Mouse (Mus musculus): ENCODE results near the gene Sirt3. TPM values are rescaled to one million over a fixed set of nuclear protein-coding genes. Genes with fewer than 3 reads are reported as not detected.

Gene Sirt3
- polyA plus RNA-seq, 1 experiment, result 17.4 TPM

- H3K27me3 ChIP-seq (ENCODE audit: control insufficient read depth, insufficient read depth, insufficient read length), result peaks cover 7% of the 10 kb centered on the region
- H3K79me2 ChIP-seq (ENCODE audit: control insufficient read depth, insufficient read depth), result no peaks in the 10 kb centered on the region
- no peaks in the 10 kb centered on the region for H3K79me3 ChIP-seq (ENCODE audit: low read depth)
- peak overlapping the region; percentile 34 for H3ac ChIP-seq (ENCODE audit: control insufficient read depth, insufficient read length, low read depth)
- no peak overlapping the region for H3K4me3 ChIP-seq (ENCODE audit: insufficient read depth, poor library complexity, severe bottlenecking)
- H3K36me3 ChIP-seq (ENCODE audit: control insufficient read depth, insufficient read depth), result no peaks in the 10 kb centered on the region
- TF ChIP-seq CTCF (IDR thresholded peaks at IDR 0.05; ENCODE audit: control insufficient read depth, insufficient read depth, insufficient read length) (peak; percentile 37), FOSL1 (IDR thresholded peaks at IDR 0.05; ENCODE audit: insufficient read depth, low read length, poor library complexity, severe bottlenecking) (no peak)
Measured at GRCm38 (mm10) chr7:140908634-140909107, 26.6 kb upstream of the Sirt3 start.

- no peak overlapping the region for H3ac ChIP-seq (ENCODE audit: control insufficient read depth, insufficient read length, low read depth)
- no peak overlapping the region for H3K4me3 ChIP-seq (ENCODE audit: insufficient read depth, poor library complexity, severe bottlenecking)
- peaks cover 7% of the 10 kb centered on the region for H3K27me3 ChIP-seq (ENCODE audit: control insufficient read depth, insufficient read depth, insufficient read length)
- H3K79me2 ChIP-seq (ENCODE audit: control insufficient read depth, insufficient read depth), result no peaks in the 10 kb centered on the region
- no peak for TF ChIP-seq MAX (IDR thresholded peaks at IDR 0.05)
- TF ChIP-seq CTCF (IDR thresholded peaks at IDR 0.05; ENCODE audit: control insufficient read depth, insufficient read depth, insufficient read length), result no peak
- H3K79me3 ChIP-seq (ENCODE audit: low read depth), result no peaks in the 10 kb centered on the region
- no peaks in the 10 kb centered on the region for H3K36me3 ChIP-seq (ENCODE audit: control insufficient read depth, insufficient read depth)
Measured at GRCm38 (mm10) chr7:140908181-140908580, 26.1 kb upstream of the Sirt3 start.

GRCm38 (mm10) chr7:140907697-140908096 is 25.6 kb upstream of the Sirt3 start:
- Histone ChIP-seq H3K4me3 (ENCODE audit: insufficient read depth, poor library complexity, severe bottlenecking) (no peak overlapping the region), H3K27me3 (ENCODE audit: control insufficient read depth, insufficient read depth, insufficient read length) (peaks cover 3% of the 10 kb centered on the region), H3K79me2 (ENCODE audit: control insufficient read depth, insufficient read depth) (no peaks in the 10 kb centered on the region), H3ac (ENCODE audit: control insufficient read depth, insufficient read length, low read depth) (no peak overlapping the region), H3K79me3 (ENCODE audit: low read depth) (no peaks in the 10 kb centered on the region), H3K36me3 (ENCODE audit: control insufficient read depth, insufficient read depth) (no peaks in the 10 kb centered on the region)
- TF ChIP-seq MYOG (IDR thresholded peaks at IDR 0.05; ENCODE audit: control insufficient read depth, extremely low read depth, insufficient read length), result no peak
- TF ChIP-seq MYOD1 (IDR thresholded peaks at IDR 0.05; ENCODE audit: control insufficient read depth, insufficient read length, low read depth), result no peak
- TF ChIP-seq CEBPB (IDR thresholded peaks at IDR 0.05; ENCODE audit: low read depth), result no peak
- no peak for TF ChIP-seq USF1 (IDR thresholded peaks at IDR 0.05; ENCODE audit: low read depth)
- no peak for TF ChIP-seq MAX (IDR thresholded peaks at IDR 0.05)
- no peak for TF ChIP-seq FOSL1 (IDR thresholded peaks at IDR 0.05; ENCODE audit: insufficient read depth, low read length, poor library complexity, severe bottlenecking)
- no peak for TF ChIP-seq CTCF (IDR thresholded peaks at IDR 0.05; ENCODE audit: control insufficient read depth, insufficient read depth, insufficient read length)

GRCm38 (mm10) chr7:140907131-140907530 is 25.0 kb upstream of the Sirt3 start:
- Histone ChIP-seq H3K27me3 (ENCODE audit: control insufficient read depth, insufficient read depth, insufficient read length) (no peaks in the 10 kb centered on the region), H3K36me3 (ENCODE audit: control insufficient read depth, insufficient read depth) (no peaks in the 10 kb centered on the region), H3K79me3 (ENCODE audit: low read depth) (no peaks in the 10 kb centered on the region), H3K4me3 (ENCODE audit: insufficient read depth, poor library complexity, severe bottlenecking) (no peak overlapping the region), H3K79me2 (ENCODE audit: control insufficient read depth, insufficient read depth) (no peaks in the 10 kb centered on the region), H3ac (ENCODE audit: control insufficient read depth, insufficient read length, low read depth) (no peak overlapping the region)
- TF ChIP-seq CTCF (IDR thresholded peaks at IDR 0.05; ENCODE audit: control insufficient read depth, insufficient read depth, insufficient read length) (no peak), MYOD1 (IDR thresholded peaks at IDR 0.05; ENCODE audit: control insufficient read depth, insufficient read length, low read depth) (peak; percentile 31), USF1 (IDR thresholded peaks at IDR 0.05; ENCODE audit: low read depth) (no peak), CEBPB (IDR thresholded peaks at IDR 0.05; ENCODE audit: low read depth) (no peak), FOSL1 (IDR thresholded peaks at IDR 0.05; ENCODE audit: insufficient read depth, low read length, poor library complexity, severe bottlenecking) (no peak)

GRCm38 (mm10) chr7:140905642-140906081 is 23.6 kb upstream of the Sirt3 start:
- Histone ChIP-seq H3ac (ENCODE audit: control insufficient read depth, insufficient read length, low read depth) (no peak overlapping the region), H3K79me2 (ENCODE audit: control insufficient read depth, insufficient read depth) (no peaks in the 10 kb centered on the region), H3K79me3 (ENCODE audit: low read depth) (no peaks in the 10 kb centered on the region), H3K27me3 (ENCODE audit: control insufficient read depth, insufficient read depth, insufficient read length) (no peaks in the 10 kb centered on the region), H3K4me3 (ENCODE audit: insufficient read depth, poor library complexity, severe bottlenecking) (no peak overlapping the region), H3K36me3 (ENCODE audit: control insufficient read depth, insufficient read depth) (no peaks in the 10 kb centered on the region)
- TF ChIP-seq MYOG (IDR thresholded peaks at IDR 0.05; ENCODE audit: control insufficient read depth, extremely low read depth, insufficient read length) (no peak), FOSL1 (IDR thresholded peaks at IDR 0.05; ENCODE audit: insufficient read depth, low read length, poor library complexity, severe bottlenecking) (no peak), CEBPB (IDR thresholded peaks at IDR 0.05; ENCODE audit: low read depth) (no peak), USF1 (IDR thresholded peaks at IDR 0.05; ENCODE audit: low read depth) (no peak), MAX (IDR thresholded peaks at IDR 0.05) (no peak), MYOD1 (IDR thresholded peaks at IDR 0.05; ENCODE audit: control insufficient read depth, insufficient read length, low read depth) (no peak), CTCF (IDR thresholded peaks at IDR 0.05; ENCODE audit: control insufficient read depth, insufficient read depth, insufficient read length) (no peak)

- no peaks in the 10 kb centered on the region for H3K79me2 ChIP-seq (ENCODE audit: control insufficient read depth, insufficient read depth)
- H3ac ChIP-seq (ENCODE audit: control insufficient read depth, insufficient read length, low read depth), result no peak overlapping the region
- peaks cover 8% of the 10 kb centered on the region for H3K36me3 ChIP-seq (ENCODE audit: control insufficient read depth, insufficient read depth)
- no peaks in the 10 kb centered on the region for H3K27me3 ChIP-seq (ENCODE audit: control insufficient read depth, insufficient read depth, insufficient read length)
- H3K4me3 ChIP-seq (ENCODE audit: insufficient read depth, poor library complexity, severe bottlenecking), result no peak overlapping the region
- no peaks in the 10 kb centered on the region for H3K79me3 ChIP-seq (ENCODE audit: low read depth)
- peak; percentile 90 for TF ChIP-seq CTCF (IDR thresholded peaks at IDR 0.05; ENCODE audit: control insufficient read depth, insufficient read depth, insufficient read length)
- TF ChIP-seq USF1 (IDR thresholded peaks at IDR 0.05; ENCODE audit: low read depth), result no peak
- TF ChIP-seq MYOD1 (IDR thresholded peaks at IDR 0.05; ENCODE audit: control insufficient read depth, insufficient read length, low read depth), result no peak
- TF ChIP-seq CEBPB (IDR thresholded peaks at IDR 0.05; ENCODE audit: low read depth), result no peak
Measured at GRCm38 (mm10) chr7:140903212-140903611, 21.1 kb upstream of the Sirt3 start.

Data from C2C12 (cell line).